Mouse (Mus musculus): ENCODE measurements around the gene Def6. TPM values are rescaled to one million over a fixed set of nuclear protein-coding genes. Genes with fewer than 3 reads are reported as not detected.

The Def6 gene
- polyA plus RNA-seq, 1 experiment from 2014 or later: 20.5 TPM

- no peak for ATAC-seq (replicated peaks; ENCODE audit: extremely low read depth, insufficient read depth, low FRiP score)
- H3K4me2 ChIP-seq (ENCODE audit: low read depth, low read length): no peak overlapping the region
- H3K4me1 ChIP-seq (ENCODE audit: control insufficient read depth, insufficient read depth, low read length): peaks cover 5% of the 10 kb centered on the region
- 80% methylated on average over 12 of the region's 12 CpGs for WGBS
- H3K9ac ChIP-seq (ENCODE audit: low read length): no peak overlapping the region
- no peaks in the 10 kb centered on the region for H3K9me3 ChIP-seq (replicated peaks; ENCODE audit: control insufficient read depth, low read length)
- H3K36me3 ChIP-seq (ENCODE audit: control insufficient read depth, insufficient read depth): no peaks in the 10 kb centered on the region
- no peak overlapping the region for H3K27ac ChIP-seq (ENCODE audit: low read length)
- no peak overlapping the region for H3K4me3 ChIP-seq (ENCODE audit: low read length)
- no peaks in the 10 kb centered on the region for H3K27me3 ChIP-seq (ENCODE audit: control insufficient read depth, insufficient read depth, low read length)
Measured at GRCm38 (mm10) chr17:28271537-28272266, 64.1 kb downstream of the Def6 start.

DNA sequence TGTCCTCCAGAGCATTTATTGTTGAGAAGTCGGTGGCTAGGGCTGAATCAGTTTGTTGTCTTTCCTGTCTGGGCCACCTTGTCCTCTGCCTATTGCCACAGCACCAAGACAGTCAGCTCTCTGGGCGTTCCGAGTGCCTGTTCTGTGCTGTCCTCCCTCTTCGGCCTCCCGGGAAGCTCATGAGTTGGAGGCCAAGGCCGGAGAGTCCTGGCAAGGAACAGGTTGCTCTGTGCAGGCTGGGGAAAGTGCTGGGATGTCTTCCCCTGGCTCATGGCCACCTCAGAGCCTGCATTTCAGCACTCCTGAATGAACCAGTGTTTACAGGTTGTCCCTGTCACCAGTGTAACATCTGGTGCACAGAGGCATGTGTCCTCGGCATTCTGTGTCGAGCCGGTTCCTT is 64.7 kb downstream of the Def6 start:
- Histone ChIP-seq H3K4me3 (ENCODE audit: low read length) (no peak overlapping the region), H3K27ac (ENCODE audit: low read length) (no peak overlapping the region), H3K9ac (ENCODE audit: low read length) (no peak overlapping the region), H3K36me3 (ENCODE audit: control insufficient read depth, insufficient read depth) (no peaks in the 10 kb centered on the region), H3K4me1 (ENCODE audit: control insufficient read depth, insufficient read depth, low read length) (peaks cover 5% of the 10 kb centered on the region), H3K9me3 (replicated peaks; ENCODE audit: control insufficient read depth, low read length) (no peaks in the 10 kb centered on the region), H3K4me2 (ENCODE audit: low read depth, low read length) (no peak overlapping the region), H3K27me3 (ENCODE audit: control insufficient read depth, insufficient read depth, low read length) (no peaks in the 10 kb centered on the region)
- 57% methylated on average over 9 of the region's 9 CpGs for WGBS
- no peak for ATAC-seq (replicated peaks; ENCODE audit: extremely low read depth, insufficient read depth, low FRiP score)

DNA sequence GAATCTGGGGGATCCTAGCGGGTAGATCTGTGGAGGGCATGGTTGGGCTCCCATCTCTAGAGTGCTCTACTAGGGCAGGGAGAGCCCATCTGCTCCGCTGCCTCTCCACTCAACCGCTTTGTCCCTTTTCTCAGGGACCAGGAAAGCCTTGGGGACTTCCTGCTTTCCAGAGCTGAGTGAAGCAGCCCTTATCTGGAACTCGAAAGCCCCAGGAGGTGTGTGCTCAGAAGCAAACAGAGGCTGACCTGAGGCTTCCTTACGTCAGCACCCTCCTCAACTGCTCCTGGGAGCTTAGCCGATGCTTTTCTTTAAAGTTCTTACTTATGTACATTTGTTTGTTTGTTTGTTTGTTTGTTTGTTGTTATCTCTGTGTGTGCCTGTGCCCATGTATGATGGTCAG is 65.3 kb downstream of the Def6 start:
- Histone ChIP-seq H3K36me3 (ENCODE audit: control insufficient read depth, insufficient read depth) (no peaks in the 10 kb centered on the region), H3K4me2 (ENCODE audit: low read depth, low read length) (no peak overlapping the region), H3K27ac (ENCODE audit: low read length) (no peak overlapping the region), H3K4me1 (ENCODE audit: control insufficient read depth, insufficient read depth, low read length) (peaks cover 5% of the 10 kb centered on the region), H3K27me3 (ENCODE audit: control insufficient read depth, insufficient read depth, low read length) (no peaks in the 10 kb centered on the region), H3K9me3 (replicated peaks; ENCODE audit: control insufficient read depth, low read length) (no peaks in the 10 kb centered on the region), H3K9ac (ENCODE audit: low read length) (no peak overlapping the region), H3K4me3 (ENCODE audit: low read length) (no peak overlapping the region)
- ATAC-seq (replicated peaks; ENCODE audit: extremely low read depth, insufficient read depth, low FRiP score): no peak
- 56% methylated on average over 6 of the region's 6 CpGs for WGBS

- Histone ChIP-seq H3K9ac (ENCODE audit: low read length) (no peak overlapping the region), H3K9me3 (replicated peaks; ENCODE audit: control insufficient read depth, low read length) (no peaks in the 10 kb centered on the region), H3K27ac (ENCODE audit: low read length) (no peak overlapping the region), H3K36me3 (ENCODE audit: control insufficient read depth, insufficient read depth) (no peaks in the 10 kb centered on the region), H3K4me2 (ENCODE audit: low read depth, low read length) (no peak overlapping the region), H3K4me1 (ENCODE audit: control insufficient read depth, insufficient read depth, low read length) (peaks cover 16% of the 10 kb centered on the region), H3K27me3 (ENCODE audit: control insufficient read depth, insufficient read depth, low read length) (no peaks in the 10 kb centered on the region), H3K4me3 (ENCODE audit: low read length) (no peak overlapping the region)
- WGBS: 79% methylated on average over 3 of the region's 3 CpGs
- ATAC-seq (replicated peaks; ENCODE audit: extremely low read depth, insufficient read depth, low FRiP score): no peak
Measured at GRCm38 (mm10) chr17:28274739-28275138, 67.2 kb downstream of the Def6 start.

DNA sequence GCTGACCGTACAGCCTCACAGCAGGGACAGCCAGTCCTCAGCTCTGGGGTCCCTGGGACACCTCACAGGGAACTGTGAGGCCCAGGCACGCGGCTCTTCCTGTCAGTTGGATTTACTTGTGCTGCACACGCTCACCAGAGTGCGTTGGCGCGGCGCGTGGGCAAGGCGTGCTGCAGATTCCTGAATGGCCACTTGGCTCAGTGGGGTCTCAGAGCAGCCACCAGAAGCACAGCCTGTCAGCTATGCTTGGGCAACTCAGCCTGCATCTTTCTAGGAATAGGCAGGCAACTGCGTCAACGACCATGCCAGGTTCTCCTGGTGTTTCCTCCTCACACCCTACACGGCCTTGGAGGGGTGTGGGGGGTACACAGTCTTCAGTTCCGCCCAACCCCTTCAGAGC is 69.6 kb downstream of the Def6 start:
- Histone ChIP-seq H3K9ac (ENCODE audit: low read length) (no peak overlapping the region), H3K36me3 (ENCODE audit: control insufficient read depth, insufficient read depth) (no peaks in the 10 kb centered on the region), H3K27me3 (ENCODE audit: control insufficient read depth, insufficient read depth, low read length) (no peaks in the 10 kb centered on the region), H3K27ac (ENCODE audit: low read length) (no peak overlapping the region), H3K9me3 (replicated peaks; ENCODE audit: control insufficient read depth, low read length) (no peaks in the 10 kb centered on the region), H3K4me3 (ENCODE audit: low read length) (no peak overlapping the region), H3K4me1 (ENCODE audit: control insufficient read depth, insufficient read depth, low read length) (peaks cover 30% of the 10 kb centered on the region), H3K4me2 (ENCODE audit: low read depth, low read length) (no peak overlapping the region)
- ATAC-seq (replicated peaks; ENCODE audit: extremely low read depth, insufficient read depth, low FRiP score): no peak
- WGBS: 81% methylated on average over 14 of the region's 14 CpGs

DNA sequence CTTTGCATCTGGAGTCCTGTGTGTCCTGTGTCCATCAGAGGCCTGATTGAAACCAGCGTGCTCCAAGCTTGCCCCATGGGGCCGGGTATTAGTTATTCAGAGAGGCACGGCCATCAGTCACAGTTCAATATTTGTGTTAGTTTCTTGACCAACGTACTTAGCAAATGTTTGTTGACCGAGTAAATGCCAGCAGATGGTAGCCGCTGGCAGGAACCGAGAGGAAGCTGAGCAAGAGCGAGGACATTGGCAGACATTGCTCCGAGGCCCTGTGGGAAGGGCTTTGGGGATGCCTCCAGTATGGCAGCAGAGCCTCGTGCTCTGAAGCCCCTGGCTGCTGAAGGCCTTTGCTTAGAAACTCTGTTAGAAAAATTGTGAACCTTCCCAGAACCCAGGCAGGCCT is 70.1 kb downstream of the Def6 start:
- no peak overlapping the region for H3K9ac ChIP-seq (ENCODE audit: low read length)
- no peak overlapping the region for H3K4me3 ChIP-seq (ENCODE audit: low read length)
- H3K27ac ChIP-seq (ENCODE audit: low read length): no peak overlapping the region
- 75% methylated on average over 10 of the region's 10 CpGs for WGBS
- no peaks in the 10 kb centered on the region for H3K9me3 ChIP-seq (replicated peaks; ENCODE audit: control insufficient read depth, low read length)
- no peaks in the 10 kb centered on the region for H3K27me3 ChIP-seq (ENCODE audit: control insufficient read depth, insufficient read depth, low read length)
- ATAC-seq (replicated peaks; ENCODE audit: extremely low read depth, insufficient read depth, low FRiP score): no peak
- no peaks in the 10 kb centered on the region for H3K36me3 ChIP-seq (ENCODE audit: control insufficient read depth, insufficient read depth)
- H3K4me2 ChIP-seq (ENCODE audit: low read depth, low read length): no peak overlapping the region
- H3K4me1 ChIP-seq (ENCODE audit: control insufficient read depth, insufficient read depth, low read length): peaks cover 27% of the 10 kb centered on the region

GRCm38 (mm10) chr17:28278156-28278555 is 70.6 kb downstream of the Def6 start:
- H3K27me3 ChIP-seq (ENCODE audit: control insufficient read depth, insufficient read depth, low read length): no peaks in the 10 kb centered on the region
- H3K9me3 ChIP-seq (replicated peaks; ENCODE audit: control insufficient read depth, low read length): no peaks in the 10 kb centered on the region
- H3K9ac ChIP-seq (ENCODE audit: low read length): no peak overlapping the region
- 77% methylated on average over 3 of the region's 3 CpGs for WGBS
- H3K4me3 ChIP-seq (ENCODE audit: low read length): no peak overlapping the region
- H3K27ac ChIP-seq (ENCODE audit: low read length): no peak overlapping the region
- no peak overlapping the region for H3K4me2 ChIP-seq (ENCODE audit: low read depth, low read length)
- no peaks in the 10 kb centered on the region for H3K36me3 ChIP-seq (ENCODE audit: control insufficient read depth, insufficient read depth)
- no peak for ATAC-seq (replicated peaks; ENCODE audit: extremely low read depth, insufficient read depth, low FRiP score)
- H3K4me1 ChIP-seq (ENCODE audit: control insufficient read depth, insufficient read depth, low read length): peaks cover 27% of the 10 kb centered on the region

Other genes starting within 250 kb of the Def6 start
- 0.71 and 1.9 TPM in 2 replicates for gene Tcp11, start 127.1 kb upstream of the Def6 start, polyA plus RNA-seq (2015; fragmentation: Nextera tagmentation; extraction: Ambion mirVana)
- 0.51 and 0.64 TPM in 2 replicates for gene Scube3, start 65.6 kb upstream of the Def6 start, polyA plus RNA-seq (2015; fragmentation: Nextera tagmentation; extraction: Ambion mirVana)
- 20.5 and 22.2 TPM in 2 replicates for gene Zfp523, start 30.6 kb upstream of the Def6 start, polyA plus RNA-seq (2015; fragmentation: Nextera tagmentation; extraction: Ambion mirVana)
- gene Ppard, start 24.9 kb downstream of the Def6 start, polyA plus RNA-seq (2015; fragmentation: Nextera tagmentation; extraction: Ambion mirVana): 1.2 and 1.8 TPM in 2 replicates
- gene Fance, start 105.7 kb downstream of the Def6 start, polyA plus RNA-seq (2015; fragmentation: Nextera tagmentation; extraction: Ambion mirVana): 17.6 and 21.1 TPM in 2 replicates
- gene Rpl10a, start 120.7 kb downstream of the Def6 start, polyA plus RNA-seq (2015; fragmentation: Nextera tagmentation; extraction: Ambion mirVana): 279 and 343 TPM in 2 replicates
- 6.2 and 6.4 TPM in 2 replicates for gene Tead3, start 143.0 kb downstream of the Def6 start, polyA plus RNA-seq (2015; fragmentation: Nextera tagmentation; extraction: Ambion mirVana)
- 2.1 and 3.1 TPM in 2 replicates for gene Tulp1, start 157.4 kb downstream of the Def6 start, polyA plus RNA-seq (2015; fragmentation: Nextera tagmentation; extraction: Ambion mirVana)